Mouse (Mus musculus) MEL-GATA-1-ER (cell line): ENCODE measurements around the gene Resp18.
A peak's percentile ranks its signal among the peaks of the same experiment; 100 is the strongest.
"Not testable (repeated sequence)": the region's sequence is repeated elsewhere in the genome, so short reads cannot be mapped to it uniquely, and the experiment has no call there.

Experiments
- DNase-seq: peaks from one replicate; pipeline ENCODE4 v3.0.0-alpha.2; 2012; ENCODE audit warnings: low read depth; ENCODE audit errors: extremely low read depth

Resp18 gene

DNA sequence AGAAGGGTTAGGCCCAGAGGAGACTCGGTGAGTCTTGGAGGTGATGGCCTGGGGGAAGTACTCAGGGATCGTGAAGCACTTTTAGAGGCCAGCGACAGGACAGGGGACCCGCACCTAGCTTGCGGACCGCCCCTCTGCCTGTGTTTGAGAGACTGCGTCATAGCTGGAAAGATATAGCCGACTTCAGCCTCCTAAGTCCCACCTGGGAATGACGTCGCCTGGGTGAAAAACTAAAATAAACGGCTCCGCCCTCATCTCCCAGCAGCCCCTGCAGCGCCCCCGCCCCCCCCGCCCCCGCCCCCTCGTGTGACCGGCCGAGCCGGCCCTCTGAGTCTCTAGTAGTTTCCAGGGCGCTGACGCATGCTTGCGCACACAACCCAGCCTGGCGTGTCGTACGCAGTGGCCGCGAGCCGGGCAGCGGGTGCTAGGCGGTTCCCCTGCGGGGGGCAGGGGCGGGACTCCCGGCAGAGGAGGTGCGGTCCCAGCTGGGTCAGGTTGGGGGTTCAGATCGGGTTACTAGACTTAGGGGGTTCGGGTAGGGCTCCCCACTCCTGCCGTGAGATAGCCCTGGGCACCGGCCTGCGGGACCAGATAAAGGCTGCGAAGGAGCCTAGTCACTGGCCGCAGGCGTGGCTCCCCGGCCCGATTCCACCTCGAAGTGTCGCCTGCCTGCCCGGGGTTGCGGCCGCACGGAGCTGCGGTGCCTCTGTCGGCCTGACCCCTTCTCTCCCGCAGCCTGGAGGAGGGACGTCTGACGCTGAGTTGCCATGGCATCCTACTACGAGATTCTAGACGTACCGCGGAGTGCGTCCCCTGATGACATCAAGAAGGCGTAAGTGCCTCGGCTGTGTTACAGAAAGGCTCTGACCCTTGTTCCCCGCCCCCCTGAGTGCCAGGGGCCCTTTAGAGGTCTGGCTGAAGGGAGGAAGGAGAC is 41.8 kb downstream of the Resp18 start, which contains the start of gene Dnajb2:
Gene Dnajb2 (plus strand): TSS at position 290 of the 934 bp plus-strand sequence.
- peak; percentile 67 for DNase-seq

DNA sequence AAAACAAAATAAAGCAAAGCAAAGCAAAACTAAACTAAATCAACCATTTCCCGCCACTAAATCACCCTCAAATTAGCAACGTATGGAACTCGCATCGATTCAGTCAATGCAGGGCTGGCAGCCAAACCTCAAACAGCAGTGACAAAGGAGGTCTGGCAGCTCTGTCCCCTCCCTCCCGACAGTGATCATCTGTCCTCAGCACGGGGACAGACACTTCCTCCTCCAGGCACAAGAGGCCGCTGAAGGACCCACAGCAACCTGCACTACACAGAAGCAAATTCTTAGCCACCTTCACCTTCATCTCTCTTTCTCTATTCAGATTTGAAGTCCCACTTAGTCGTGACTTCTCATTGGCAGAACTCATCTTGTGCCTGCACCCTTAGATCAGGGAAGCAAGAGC is 43.6 kb downstream of the Resp18 start:
- DNase-seq = peak; percentile 81

DNA sequence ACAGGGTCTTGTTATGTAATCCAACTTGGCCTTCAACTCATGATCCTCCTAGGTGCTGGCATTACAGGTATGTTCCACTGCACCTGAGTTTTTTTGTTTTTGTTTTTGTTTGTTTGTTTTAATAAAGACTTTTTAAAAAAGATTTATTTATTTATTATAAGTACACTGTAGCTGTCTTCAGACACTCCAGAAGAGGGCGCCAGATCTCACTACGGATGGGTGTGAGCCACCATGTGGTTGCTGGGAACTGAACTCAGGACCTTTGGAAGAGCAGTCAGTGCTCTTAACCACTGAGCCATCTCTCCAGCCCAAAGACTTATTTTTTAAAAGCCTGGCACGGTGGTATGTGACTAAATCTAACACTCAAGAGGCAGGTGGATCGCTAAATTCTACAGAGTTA is 45.7 kb downstream of the Resp18 start:
- DNase-seq = not testable (repeated sequence)

DNA sequence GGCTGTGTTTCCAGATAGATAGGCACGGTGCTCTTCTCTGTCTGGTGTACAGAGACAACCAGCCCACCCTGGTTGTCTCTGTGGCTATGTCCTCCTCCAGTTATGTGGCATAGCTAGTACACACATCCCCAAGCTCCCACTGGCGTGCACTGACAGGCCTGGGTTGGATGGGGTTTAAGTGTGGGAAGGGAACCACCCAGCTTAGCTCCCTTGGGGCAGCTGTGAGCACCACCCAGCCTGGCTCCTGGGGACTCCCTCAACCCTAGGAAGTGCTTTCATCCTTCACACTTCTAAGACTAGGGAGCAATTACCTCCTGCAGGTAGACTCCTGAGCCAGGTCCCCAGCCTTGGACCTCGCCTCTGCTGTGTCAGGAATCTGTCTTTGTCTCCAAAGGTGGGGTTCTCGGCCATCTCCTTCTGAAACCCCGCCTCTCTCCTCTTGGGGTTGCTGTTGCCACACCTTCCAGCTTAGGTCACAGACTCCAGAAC is 46.5 kb downstream of the Resp18 start, which contains the start of gene A630095N17Rik:
Gene A630095N17Rik (minus strand): TSS at position 439 of the 489 bp plus-strand sequence.
- DNase-seq = no peak

DNA sequence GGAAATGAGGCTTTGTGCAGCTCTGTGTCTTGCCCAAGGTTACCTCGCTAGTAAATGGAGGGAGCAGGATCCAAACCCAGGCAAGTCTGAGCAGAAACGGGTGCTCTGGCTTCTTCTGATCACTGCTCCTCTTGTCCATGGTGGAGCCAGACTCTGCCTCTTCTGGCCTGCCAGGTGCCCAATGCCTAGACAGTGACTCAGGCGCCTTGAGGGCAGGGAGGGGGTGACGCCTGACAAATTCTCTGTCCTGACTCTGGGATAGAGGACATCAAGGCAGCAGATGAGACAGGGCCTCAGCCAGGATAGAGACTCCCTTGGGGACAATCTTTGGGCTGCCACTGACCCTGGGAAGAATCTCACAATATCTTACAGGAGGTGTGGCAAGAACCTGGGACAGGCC is 47.0 kb downstream of the Resp18 start:
- DNase-seq = no peak

DNA sequence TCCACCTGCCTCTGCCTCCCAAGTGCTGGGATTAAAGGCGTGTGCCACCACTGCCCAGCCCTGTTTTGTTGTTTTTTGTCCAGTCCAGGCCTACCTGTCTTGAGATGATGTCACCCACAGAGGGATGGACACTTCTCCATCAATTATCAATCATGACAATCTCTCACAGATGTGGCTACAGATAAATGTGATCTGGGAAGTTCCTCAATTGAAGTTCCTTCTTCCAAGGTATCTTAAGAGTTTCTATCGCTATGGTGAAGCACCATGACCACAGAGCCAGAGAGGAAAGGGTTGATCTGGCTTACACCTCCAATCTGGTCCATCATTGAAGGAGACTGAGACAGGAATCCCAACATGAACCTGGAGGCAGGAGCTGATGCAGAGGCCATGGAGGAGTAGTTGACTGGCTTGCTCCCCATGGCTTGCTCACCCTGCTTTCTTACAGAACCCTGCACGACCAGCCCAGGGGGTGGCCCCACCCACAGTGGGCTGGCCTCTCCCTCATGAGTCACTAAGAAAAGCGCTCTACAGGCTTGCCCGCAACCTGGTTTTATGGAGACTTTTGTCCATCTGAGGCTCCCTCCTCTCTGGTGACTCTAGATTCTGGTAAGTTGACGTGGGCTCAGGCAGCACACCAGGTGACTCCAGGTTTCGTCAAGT is 47.8 kb downstream of the Resp18 start:
- DNase-seq = no peak

DNA sequence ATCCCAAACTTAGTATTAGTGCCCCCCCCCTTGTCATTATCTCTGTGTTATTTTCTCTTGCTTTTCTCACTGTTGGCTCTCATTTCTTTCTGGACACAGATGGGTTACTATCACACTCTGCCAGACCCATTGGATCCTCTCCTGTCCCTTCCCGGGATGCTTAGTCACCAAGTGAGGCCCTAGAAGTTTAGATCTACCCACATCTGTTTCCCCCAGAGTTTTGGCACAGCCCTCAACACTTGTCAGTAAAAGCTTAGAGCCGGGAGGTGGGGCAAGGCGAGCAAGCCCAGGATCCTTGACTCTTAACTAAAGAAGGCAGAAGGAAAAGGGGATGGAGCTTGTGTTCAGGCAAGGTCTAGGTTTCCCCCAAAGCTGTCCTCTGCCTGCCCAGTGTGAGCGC is 49.1 kb downstream of the Resp18 start:
- peak; percentile 94 for DNase-seq

DNA sequence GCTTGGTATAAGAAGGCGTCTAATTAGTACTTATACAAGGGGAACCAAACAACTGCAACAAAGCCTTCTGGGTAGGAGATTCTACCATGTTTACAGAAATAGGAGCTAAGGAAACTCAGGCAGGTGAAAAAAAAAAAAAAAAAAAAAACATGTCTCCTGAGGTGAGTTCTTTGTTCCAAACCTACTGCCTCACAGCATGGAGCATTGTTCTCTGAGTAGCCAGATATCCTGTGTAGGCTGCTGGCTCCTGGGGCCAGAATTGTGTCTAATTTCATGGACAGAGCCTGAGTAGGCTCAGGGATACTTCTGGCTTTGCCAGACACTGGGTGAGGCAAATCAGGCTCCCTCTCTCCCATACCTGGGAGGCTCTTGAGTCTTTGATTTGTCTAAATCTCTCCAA is 50.6 kb downstream of the Resp18 start:
- DNase-seq = no peak

DNA sequence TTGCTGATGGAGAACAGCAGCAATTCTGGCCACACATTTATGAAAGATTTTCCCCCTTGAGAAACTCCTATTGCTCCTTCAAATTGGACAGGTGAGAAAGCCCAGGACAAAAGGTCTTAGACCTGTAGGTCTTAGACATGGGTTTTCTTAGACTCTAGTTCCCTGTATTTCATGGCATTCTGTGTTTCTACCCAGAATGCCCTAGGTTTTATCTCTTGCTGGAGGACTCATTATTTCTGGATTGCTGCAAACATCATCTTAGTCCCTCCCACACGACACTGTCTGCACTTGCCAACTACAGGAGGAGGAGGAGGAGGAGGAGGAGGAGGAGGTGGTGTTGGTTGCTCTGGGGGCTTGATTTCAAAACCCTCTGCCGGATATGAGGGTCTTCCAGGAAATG is 52.1 kb downstream of the Resp18 start:
- DNase-seq = no peak

DNA sequence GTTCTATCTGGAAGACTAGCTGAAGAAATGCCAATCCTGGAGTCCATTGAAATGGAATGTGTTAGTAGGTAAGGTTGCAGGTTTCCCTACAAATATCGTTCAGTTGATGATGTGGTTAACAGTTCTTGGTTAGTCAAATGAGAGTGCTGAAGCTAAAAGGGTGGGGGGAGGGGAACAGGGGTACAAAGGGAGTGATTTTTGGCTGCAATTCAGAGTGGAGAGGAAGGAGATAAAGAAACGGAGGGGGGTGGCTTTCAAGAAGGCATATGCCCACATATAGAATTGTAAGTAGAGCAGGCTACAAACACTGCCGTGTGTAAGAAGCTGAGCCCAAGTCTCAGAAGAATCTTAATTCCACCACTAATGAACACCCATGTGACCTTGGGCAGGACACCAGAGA is 52.7 kb downstream of the Resp18 start:
- DNase-seq = no peak

DNA sequence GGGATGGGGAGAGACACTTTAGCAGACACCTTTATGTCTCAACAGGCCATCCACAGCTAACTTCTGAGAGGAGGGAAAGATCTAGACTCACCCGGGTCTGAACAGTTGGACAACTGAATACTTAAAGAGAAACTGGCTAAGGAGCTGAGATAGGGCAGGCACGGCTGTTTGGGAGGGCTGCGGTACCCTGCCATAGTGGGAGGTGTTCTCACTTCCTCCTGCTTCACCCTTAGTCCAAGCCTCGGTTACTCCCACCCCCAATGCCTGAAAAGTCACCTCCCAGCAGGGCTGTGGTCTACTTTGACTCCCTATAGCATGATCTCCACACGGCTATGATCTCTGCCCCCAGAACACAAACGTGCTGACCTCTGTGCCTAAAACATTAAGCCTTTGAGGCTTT is 54.7 kb downstream of the Resp18 start:
- no peak for DNase-seq

DNA sequence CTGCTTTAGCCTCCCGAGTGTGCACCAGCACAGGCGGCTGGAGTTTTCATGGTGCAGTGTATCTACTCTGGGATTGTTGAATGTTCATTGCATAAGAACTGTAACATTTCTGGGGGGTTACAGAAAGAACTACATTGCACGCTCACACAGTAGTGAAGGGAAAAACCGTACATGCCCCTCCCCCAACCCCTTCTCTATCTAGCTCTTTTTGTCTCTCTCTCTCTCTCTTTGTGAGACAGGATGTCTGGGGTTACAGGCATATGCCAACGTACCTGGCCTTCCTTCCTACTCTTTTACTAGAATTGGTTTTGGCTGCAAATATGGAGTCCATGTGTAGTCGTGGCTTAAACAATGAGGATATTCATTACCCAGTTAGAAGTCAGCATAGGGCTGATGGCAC is 55.3 kb downstream of the Resp18 start:
- DNase-seq = no peak
